Mouse (Mus musculus): ENCODE measurements around the gene Epb41l3.
"Not testable (repeated sequence)": the region's sequence is repeated elsewhere in the genome, so short reads cannot be mapped to it uniquely, and the experiment has no call there.

GRCm38 (mm10) chr17:69122403-69122802 is 46.9 kb downstream of the Epb41l3 start:
- not testable (repeated sequence) for TF ChIP-seq POLR2A (IDR thresholded peaks at IDR 0.05; ENCODE audit: low read depth, low read length); CTCF (IDR thresholded peaks at IDR 0.05; ENCODE audit: extremely low read depth, insufficient read length, insufficient replicate concordance, low read depth, low read length)
